Mouse (Mus musculus): ENCODE data around the gene Pcgf3.
"Not testable (repeated sequence)": the region's sequence is repeated elsewhere in the genome, so short reads cannot be mapped to it uniquely, and the experiment has no call there.

Pcgf3 gene

GRCm38 (mm10) chr5:108469617-108470016 is 8.6 kb downstream of the Pcgf3 start:
- no peak for DNase-seq (ENCODE audit: low spot score)

- DNase-seq (ENCODE audit: low spot score), result no peak
These were observed 12.7 kb downstream of the Pcgf3 start for GRCm38 (mm10) chr5:108473737-108474136.

- no peak for DNase-seq (ENCODE audit: low spot score)
These were observed 14.9 kb downstream of the Pcgf3 start for GRCm38 (mm10) chr5:108475977-108476376.

- no peak for DNase-seq (ENCODE audit: low spot score)
These were observed 22.0 kb downstream of the Pcgf3 start for GRCm38 (mm10) chr5:108483006-108483405.

GRCm38 (mm10) chr5:108485239-108485638 is 24.2 kb downstream of the Pcgf3 start:
- no peak for DNase-seq (ENCODE audit: low spot score)

GRCm38 (mm10) chr5:108486148-108486547 is 25.1 kb downstream of the Pcgf3 start:
- not testable (repeated sequence) for DNase-seq (ENCODE audit: low spot score)

GRCm38 (mm10) chr5:108501573-108501972 is 40.5 kb downstream of the Pcgf3 start:
- no peak for DNase-seq (ENCODE audit: low spot score)

- DNase-seq (ENCODE audit: low spot score), result no peak
These were observed 41.3 kb downstream of the Pcgf3 start for GRCm38 (mm10) chr5:108502286-108502685.

GRCm38 (mm10) chr5:108515581-108516361 is 54.7 kb downstream of the Pcgf3 start:
- DNase-seq (ENCODE audit: low spot score), result no peak

GRCm38 (mm10) chr5:108516655-108517054 is 55.6 kb downstream of the Pcgf3 start:
- no peak for DNase-seq (ENCODE audit: low spot score)

GRCm38 (mm10) chr5:108518106-108518885 is 57.3 kb downstream of the Pcgf3 start:
- no peak for DNase-seq (ENCODE audit: low spot score)

- DNase-seq (ENCODE audit: low spot score), result no peak
These were observed 57.9 kb downstream of the Pcgf3 start for GRCm38 (mm10) chr5:108518951-108519350.

- no peak for DNase-seq (ENCODE audit: low spot score)
These were observed 59.1 kb downstream of the Pcgf3 start for GRCm38 (mm10) chr5:108520153-108520552.

- no peak for DNase-seq (ENCODE audit: low spot score)
These were observed 60.0 kb downstream of the Pcgf3 start for GRCm38 (mm10) chr5:108521016-108521415.

- no peak for DNase-seq (ENCODE audit: low spot score)
These were observed 60.9 kb downstream of the Pcgf3 start for GRCm38 (mm10) chr5:108521896-108522295.

- no peak for DNase-seq (ENCODE audit: low spot score)
These were observed 61.6 kb downstream of the Pcgf3 start for GRCm38 (mm10) chr5:108522597-108522996.

GRCm38 (mm10) chr5:108534188-108534587 is 73.2 kb downstream of the Pcgf3 start:
- no peak for DNase-seq (ENCODE audit: low spot score)

- DNase-seq (ENCODE audit: low spot score), result no peak
These were observed 82.7 kb downstream of the Pcgf3 start for GRCm38 (mm10) chr5:108543516-108544291.

GRCm38 (mm10) chr5:108547636-108548035 is 86.6 kb downstream of the Pcgf3 start:
- DNase-seq (ENCODE audit: low spot score), result no peak

- DNase-seq (ENCODE audit: low spot score), result no peak
These were observed 88.1 kb downstream of the Pcgf3 start for GRCm38 (mm10) chr5:108549137-108549488.

GRCm38 (mm10) chr5:108549489-108550206 is 88.6 kb downstream of the Pcgf3 start, which contains the start of gene Cplx1:
Gene Cplx1, minus strand, starts transcription at chr5:108550024.
- peak; percentile 37 for DNase-seq (ENCODE audit: low spot score)

- no peak for DNase-seq (ENCODE audit: low spot score)
These were observed 89.2 kb downstream of the Pcgf3 start for GRCm38 (mm10) chr5:108550207-108550594.

Data from urinary bladder, postnatal 25 days (tissue).